Mouse (Mus musculus): Measurements from ENCODE around the gene Ilf3.
A peak's percentile ranks its signal among the peaks of the same experiment; 100 is the strongest.

DNA sequence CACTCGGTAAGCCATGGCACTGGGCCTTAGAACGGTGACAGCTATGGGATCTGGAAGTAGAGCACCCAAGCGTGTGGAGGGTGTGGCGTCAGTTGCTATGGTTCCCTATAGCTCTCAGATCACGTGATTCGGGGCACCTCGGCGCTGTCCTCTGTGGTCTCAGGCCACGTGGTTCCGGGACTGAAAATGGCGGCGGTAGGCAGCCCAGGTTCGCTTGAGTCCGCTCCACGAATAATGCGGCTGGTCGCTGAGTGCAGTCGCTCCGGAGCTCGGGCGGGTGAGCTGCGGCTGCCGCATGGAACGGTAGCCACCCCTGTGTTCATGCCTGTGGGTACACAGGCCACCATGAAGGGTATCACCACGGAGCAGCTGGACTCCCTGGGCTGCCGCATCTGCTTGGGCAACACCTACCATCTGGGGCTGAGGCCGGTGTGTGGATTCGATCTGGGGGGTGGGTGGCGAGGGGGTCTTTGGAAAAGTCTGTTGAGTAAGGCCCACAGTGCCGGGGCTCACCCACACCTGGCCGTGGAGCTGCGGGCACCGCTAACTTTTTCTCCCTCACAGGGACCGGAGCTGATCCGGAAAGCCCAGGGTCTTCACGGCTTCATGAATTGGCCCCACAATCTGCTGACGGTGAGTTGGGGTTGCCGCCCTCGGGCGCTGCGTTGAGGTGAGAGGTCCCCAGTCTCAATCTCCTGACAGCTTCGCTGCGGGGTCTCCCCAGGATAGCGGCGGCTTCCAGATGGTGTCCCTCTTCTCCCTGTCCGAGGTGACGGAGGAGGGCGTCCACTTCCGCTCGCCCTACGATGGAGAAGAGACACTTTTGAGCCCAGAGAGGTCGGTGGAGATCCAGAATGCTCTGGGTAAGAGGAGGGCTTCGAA is 44.2 kb downstream of the Ilf3 start, which contains the start of gene Qtrt1:
- peak; percentile 70 for TF ChIP-seq POLR2A (IDR thresholded peaks at IDR 0.05; ENCODE audit: insufficient read length, low read depth)
- TF ChIP-seq MAX (IDR thresholded peaks at IDR 0.05; ENCODE audit: low read depth): peak; percentile 86
- TF ChIP-seq REST (IDR thresholded peaks at IDR 0.05; ENCODE audit: insufficient read depth, insufficient read length): no peak
- peak; percentile 98 for TF ChIP-seq USF1 (IDR thresholded peaks at IDR 0.05; ENCODE audit: low read depth)
- no peak for TF ChIP-seq E2F4 (IDR thresholded peaks at IDR 0.05; ENCODE audit: insufficient read depth)

Data from myocyte (in vitro differentiated cells).